Mouse (Mus musculus) testis, adult 2 months (tissue): ENCODE measurements at regions not wholly inside any gene's neighbourhood (a gene's known extent, or its start where the extent isn't known, plus 50 kb on each side); places are given as distances from the start of the nearest gene placed in this dataset.

Experiments
- CTCF ChIP-seq: fragments of 200-500 bp; IDR thresholded peaks from 2 replicates; pipeline ENCODE4 v1.5.1; 2012; ENCODE audit warnings: low read depth, mild to moderate bottlenecking, inconsistent platforms, low read length, moderate library complexity; ENCODE audit not compliant: control insufficient read depth, insufficient read depth, insufficient replicate concordance
- POLR2A ChIP-seq: fragments of 200-500 bp; IDR thresholded peaks from 2 replicates; pipeline ENCODE4 v1.6.1; 2012; ENCODE audit warnings: low read depth, mild to moderate bottlenecking, inconsistent platforms, low read length, moderate library complexity; ENCODE audit not compliant: control insufficient read depth

DNA sequence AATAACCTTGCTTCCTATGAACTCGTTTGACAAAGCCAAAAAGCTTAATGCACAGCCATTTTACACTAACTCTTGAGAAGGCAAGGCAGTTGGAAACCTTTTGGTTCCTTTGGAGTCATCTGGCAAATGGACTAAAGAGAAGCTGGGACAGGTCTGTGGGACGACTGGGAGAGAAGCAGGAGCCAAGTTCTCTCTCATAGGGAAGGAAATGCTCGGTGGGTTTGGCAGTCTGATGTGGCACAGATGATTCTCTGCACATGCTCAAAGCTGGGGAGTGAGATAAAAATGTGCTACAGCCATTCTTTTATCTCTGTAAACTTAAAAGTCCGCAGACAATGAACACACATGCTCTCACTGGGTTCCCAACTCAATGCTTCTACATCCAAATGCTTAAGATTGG is 556.2 kb downstream of the Epha4 start:
- TF ChIP-seq CTCF (no peak), POLR2A (no peak)
